ENCODE assay signal across 21 mouse cellular contexts in the genomic region with DNA sequence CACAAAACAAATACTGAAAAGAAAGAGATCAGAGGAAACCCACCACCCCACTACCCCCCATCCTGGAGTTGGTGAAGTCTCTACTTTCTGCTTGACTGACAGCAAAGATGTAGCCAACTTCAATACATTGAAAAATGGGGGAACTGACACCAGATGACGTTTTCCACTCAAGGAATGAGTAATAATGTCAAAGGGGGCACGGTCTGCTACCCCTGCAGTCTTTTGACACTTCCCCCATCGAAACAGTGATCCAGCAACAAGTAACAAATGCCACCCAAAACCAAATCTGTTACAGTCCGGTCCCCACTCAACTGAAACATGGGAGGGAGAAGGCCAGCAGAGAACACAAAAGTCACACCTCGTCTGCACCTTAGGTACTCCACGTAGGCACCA.
"Had no signal": no experiment of that assay in that cellular context is flagged by ENCODE, and none has a peak within 500 bp of the region (broad histone marks: within the 10 kb centered on the region; RNA-seq: fewer than 3 reads in every experiment).

No protein-coding gene starts in this region.

- H3K27ac ChIP-seq: layer of hippocampus, adult 2 months; limb, embryonic 10.5 days; limb, embryonic 13.5 days; liver, embryonic 12.5 days; liver, embryonic 15.5 days; lung, embryonic 15.5 days; midbrain, embryonic 10.5 days; midbrain, embryonic 13.5 days had no signal

- H3K9me3 ChIP-seq: limb, embryonic 10.5 days; limb, embryonic 13.5 days; liver, embryonic 12.5 days; liver, embryonic 15.5 days; lung, embryonic 15.5 days; midbrain, embryonic 10.5 days; midbrain, embryonic 13.5 days had no signal

- DNase-seq: kidney, adult 2 months; kidney, postnatal 25 days; layer of hippocampus, adult 9-11 months; liver; lung, adult 18-20 months; lung, postnatal 10 days; lung, postnatal 36 days; right cerebral cortex, postnatal 25 days; spleen, adult 18-20 months; thymus, adult 18-20 months; thymus, postnatal 36 days had no signal

- H3K4me3 ChIP-seq: layer of hippocampus, adult 2 months; limb, embryonic 10.5 days; limb, embryonic 13.5 days; liver, embryonic 12.5 days; liver, embryonic 15.5 days; lung, embryonic 15.5 days; megakaryocyte, embryonic 14.5 days; midbrain, embryonic 10.5 days; midbrain, embryonic 13.5 days had no signal

- H3K4me1 ChIP-seq: liver, embryonic 12.5 days; liver, embryonic 15.5 days; lung, embryonic 15.5 days; midbrain, embryonic 13.5 days had no signal

- ATAC-seq: liver, embryonic 12.5 days; midbrain, embryonic 13.5 days; midbrain, embryonic 16.5 days had no signal

- H3K36me3 ChIP-seq: limb, embryonic 10.5 days; limb, embryonic 13.5 days; liver, embryonic 12.5 days; liver, embryonic 15.5 days; lung, embryonic 15.5 days; midbrain, embryonic 10.5 days; midbrain, embryonic 13.5 days had no signal

- H3K27me3 ChIP-seq: limb, embryonic 13.5 days; liver, embryonic 12.5 days; liver, embryonic 15.5 days; lung, embryonic 15.5 days; midbrain, embryonic 13.5 days had no signal
